Mouse (Mus musculus) limb, embryonic 10.5 days (tissue): ENCODE results near the gene Prkce. TPM values are rescaled to one million over a fixed set of nuclear protein-coding genes. Genes with fewer than 3 reads are reported as not detected.

ENCODE experiments used
- DNase-seq: peaks from one replicate; pipeline ENCODE4 v3.0.0-alpha.2; 2017; ENCODE audit warnings: low spot score
- H3K27ac ChIP-seq: fragments of 300-500 bp; sonication (generic); 2 replicates; pipeline ENCODE4 v1.5.1; 2016; ENCODE audit warnings: mild to moderate bottlenecking
- H3K27me3 ChIP-seq: fragments of 300-500 bp; sonication (generic); 2 replicates; pipeline ENCODE4 v1.6.1; 2016; ENCODE audit warnings: low read depth, mild to moderate bottlenecking; ENCODE audit not compliant: poor library complexity, severe bottlenecking
- H3K36me3 ChIP-seq: fragments of 300-500 bp; sonication (generic); 2 replicates; pipeline ENCODE4 v1.6.1; 2016; ENCODE audit warnings: mild to moderate bottlenecking, moderate library complexity
- H3K4me1 ChIP-seq: fragments of 300-500 bp; sonication (generic); 2 replicates; pipeline ENCODE4 v1.6.1; 2016
- H3K4me3 ChIP-seq: fragments of 300-500 bp; sonication (generic); 2 replicates; pipeline ENCODE4 v1.5.1; 2016; ENCODE audit warnings: mild to moderate bottlenecking, moderate library complexity
- H3K9me3 ChIP-seq: fragments of 300-500 bp; sonication (generic); replicated peaks from 2 replicates; pipeline ENCODE4 v1.6.1; 2016; ENCODE audit warnings: mild to moderate bottlenecking
- WGBS: fragments of 180-500 bp; shearing (Covaris S2); methylation state at CpG from one replicate; pipeline ENCODE4 v1.1.7; 2016; 5-methylcytosine and 5-hydroxymethylcytosine counted together
- polyA plus RNA-seq: library from polyadenylated mRNA; unstranded; fragments of >200 nt; fragmentation: Nextera tagmentation; extraction: Ambion mirVana; gene quantifications from 2 replicates; pipeline ENCODE4 v1.2.1, GENCODE M21; 2016

The Prkce gene
- polyA plus RNA-seq, 1 experiment from 2014 or later: 4.9 TPM

DNA sequence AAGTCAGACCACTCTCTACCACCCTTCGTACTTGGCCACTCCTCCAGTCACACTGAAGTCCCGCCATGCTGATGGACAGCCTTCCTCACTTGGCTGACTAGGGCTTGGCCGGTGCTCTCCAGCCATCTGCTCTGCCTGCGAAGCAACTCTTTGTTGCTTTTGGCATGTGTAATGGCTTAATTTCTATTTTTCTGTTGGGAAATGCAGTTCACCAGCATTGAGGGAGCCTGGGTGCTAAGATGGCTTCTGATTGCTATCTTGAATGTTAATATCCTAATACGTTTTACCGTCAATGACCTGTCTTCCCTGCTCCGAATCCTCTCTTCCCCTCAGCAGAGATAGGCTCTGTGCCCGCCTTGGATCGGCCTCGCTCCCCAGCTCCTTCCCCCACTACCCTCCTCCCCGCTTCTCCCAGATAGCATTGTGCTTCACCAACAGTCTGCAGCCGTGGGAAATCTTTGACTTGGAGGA is 183.2 kb downstream of the Prkce start:
- whole genome bisulfite sequencing: 87% methylated on average over 12 of the region's 12 CpGs
- DNase-seq: no peak
- no peak overlapping the region for H3K27ac ChIP-seq
- no peak overlapping the region for H3K4me3 ChIP-seq
- no peaks in the 10 kb centered on the region for H3K27me3 ChIP-seq
- H3K4me1 ChIP-seq: peaks cover 30% of the 10 kb centered on the region
- no peaks in the 10 kb centered on the region for H3K36me3 ChIP-seq
- H3K9me3 ChIP-seq: no peaks in the 10 kb centered on the region

DNA sequence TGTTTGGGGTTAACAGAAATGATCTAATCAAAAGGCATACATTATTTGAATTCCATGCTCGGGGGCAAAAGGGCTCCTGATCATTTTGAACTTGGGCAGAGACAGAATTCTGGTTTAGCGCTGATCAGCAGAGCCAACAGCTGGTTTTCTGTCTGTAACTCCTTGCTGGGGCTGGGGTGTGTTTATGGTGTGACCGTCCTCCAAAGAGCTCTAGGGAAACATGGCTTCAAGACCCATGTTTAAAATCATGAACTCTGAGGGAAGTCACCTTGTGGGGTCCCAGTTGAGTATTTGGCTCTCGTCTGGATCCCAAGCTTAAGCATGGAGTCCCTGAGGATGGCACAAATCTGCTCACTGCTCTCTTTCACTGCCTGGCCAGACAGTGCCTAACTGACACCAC is 183.7 kb downstream of the Prkce start:
- H3K36me3 ChIP-seq: no peaks in the 10 kb centered on the region
- no peaks in the 10 kb centered on the region for H3K9me3 ChIP-seq
- WGBS: 78% methylated on average over 4 of the region's 4 CpGs
- no peak for DNase-seq
- no peaks in the 10 kb centered on the region for H3K27me3 ChIP-seq
- H3K4me3 ChIP-seq: no peak overlapping the region
- H3K4me1 ChIP-seq: peaks cover 30% of the 10 kb centered on the region
- no peak overlapping the region for H3K27ac ChIP-seq

DNA sequence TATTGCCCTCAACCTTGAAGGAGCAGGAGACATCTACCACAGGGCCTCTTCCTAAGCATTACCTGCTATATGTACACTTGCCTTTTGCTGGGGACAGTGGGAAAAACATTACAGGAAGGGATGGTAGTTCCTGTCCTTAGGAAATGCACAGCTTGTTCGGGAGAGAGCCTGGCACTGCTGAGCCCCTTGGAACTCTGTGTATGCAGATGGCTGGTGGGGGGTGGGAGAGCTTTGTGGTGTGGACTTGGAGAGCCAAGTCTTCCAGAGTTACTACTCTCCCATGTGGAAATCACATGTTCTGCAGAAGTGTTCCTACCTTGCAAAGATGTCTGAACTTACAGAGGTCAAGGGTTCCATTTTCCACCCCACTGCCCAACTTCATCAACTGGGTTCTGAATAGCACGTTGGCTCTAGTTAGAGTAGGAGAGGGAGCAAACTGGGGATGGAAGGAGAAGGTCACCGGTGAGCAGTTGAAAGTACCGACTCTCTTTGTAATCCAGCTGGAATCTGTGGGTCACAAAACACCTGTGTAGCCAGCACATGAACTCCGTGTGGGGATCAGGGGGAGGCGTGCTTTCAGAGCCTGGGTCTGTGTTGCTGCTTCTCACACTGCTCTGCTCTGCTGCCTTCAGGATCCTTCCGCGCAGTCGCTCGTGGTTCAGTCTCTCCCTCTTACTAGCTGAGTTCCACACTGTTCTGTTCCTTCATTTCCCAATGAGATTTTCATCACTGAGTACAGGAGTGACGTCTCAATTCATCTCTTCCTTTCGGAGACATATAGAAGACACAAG is 184.9 kb downstream of the Prkce start:
- no peaks in the 10 kb centered on the region for H3K9me3 ChIP-seq
- H3K36me3 ChIP-seq: no peaks in the 10 kb centered on the region
- H3K27ac ChIP-seq: no peak overlapping the region
- no peaks in the 10 kb centered on the region for H3K27me3 ChIP-seq
- H3K4me3 ChIP-seq: no peak overlapping the region
- DNase-seq: no peak
- H3K4me1 ChIP-seq: peaks cover 32% of the 10 kb centered on the region
- 89% methylated on average over 12 of the region's 12 CpGs for WGBS

DNA sequence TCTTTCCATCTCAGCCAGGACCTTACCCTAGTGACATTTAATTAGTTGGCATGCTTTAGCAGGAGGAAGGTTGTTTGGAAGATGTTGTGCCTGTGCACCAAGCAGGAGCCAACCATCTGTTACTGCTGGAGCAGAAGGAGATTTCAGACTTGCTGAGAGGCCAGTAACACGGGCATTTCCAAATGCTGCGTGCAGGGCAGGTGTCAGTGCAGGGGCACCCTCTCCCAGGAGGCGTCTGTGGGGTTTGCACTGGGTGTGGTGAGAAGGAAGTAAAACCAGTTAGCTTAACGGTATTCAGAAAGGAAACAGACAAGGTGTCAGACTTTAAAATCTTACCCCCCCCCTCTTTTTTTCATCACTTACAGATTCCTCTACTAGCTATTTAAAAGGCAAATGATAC is 186.1 kb downstream of the Prkce start:
- H3K9me3 ChIP-seq: no peaks in the 10 kb centered on the region
- no peaks in the 10 kb centered on the region for H3K27me3 ChIP-seq
- 65% methylated on average over 4 of the region's 4 CpGs for WGBS
- no peak overlapping the region for H3K27ac ChIP-seq
- no peak for DNase-seq
- peaks cover 43% of the 10 kb centered on the region for H3K4me1 ChIP-seq
- no peak overlapping the region for H3K4me3 ChIP-seq
- no peaks in the 10 kb centered on the region for H3K36me3 ChIP-seq

DNA sequence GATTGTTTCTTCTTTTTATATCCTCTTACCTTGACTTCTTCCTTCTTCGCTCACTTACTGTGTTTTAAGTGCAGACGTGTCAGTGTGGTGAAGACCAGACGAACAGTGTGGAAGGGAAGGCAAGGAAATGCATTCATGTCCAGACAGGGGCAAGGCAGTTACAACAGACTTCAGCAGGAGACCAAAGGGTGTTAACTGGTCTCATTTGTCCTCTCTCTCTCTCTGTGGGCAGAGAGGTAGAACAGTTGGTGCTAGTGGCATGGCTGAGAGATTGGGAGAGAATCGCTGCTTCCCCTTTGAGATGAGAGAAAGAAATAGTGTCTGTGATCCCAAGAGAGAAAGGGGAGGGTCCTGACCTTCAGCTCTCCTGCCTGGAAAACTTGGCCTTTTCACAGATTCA is 186.5 kb downstream of the Prkce start:
- WGBS: 59% methylated on average over 4 of the region's 4 CpGs

DNA sequence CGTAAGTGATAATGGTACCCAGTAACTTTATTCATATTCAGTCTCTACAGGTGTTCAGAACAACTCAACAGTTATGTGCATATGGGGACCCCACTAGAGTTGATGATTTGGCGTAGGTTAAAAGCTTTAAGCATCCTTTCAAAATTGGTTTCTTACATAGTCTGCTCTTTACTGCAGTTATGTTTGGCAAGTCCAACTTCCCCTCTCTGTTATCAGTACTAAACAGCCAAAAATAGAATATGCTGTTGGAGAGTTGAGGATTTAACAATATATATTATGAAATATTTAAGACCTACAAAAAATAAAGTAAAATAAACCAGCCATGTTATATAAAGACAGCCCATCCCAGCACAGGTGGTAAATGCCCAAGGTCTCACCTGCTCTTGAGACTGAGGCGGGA is 187.3 kb downstream of the Prkce start:
- H3K9me3 ChIP-seq: no peaks in the 10 kb centered on the region
- peaks cover 52% of the 10 kb centered on the region for H3K4me1 ChIP-seq
- no peak for DNase-seq
- H3K27me3 ChIP-seq: no peaks in the 10 kb centered on the region
- no peaks in the 10 kb centered on the region for H3K36me3 ChIP-seq
- 94% methylated on average over 3 of the region's 3 CpGs for WGBS
- H3K4me3 ChIP-seq: no peak overlapping the region
- H3K27ac ChIP-seq: no peak overlapping the region

More for the DNA sequence above, 186.5 kb downstream of the Prkce start:
- peaks cover 47% of the 10 kb centered on the region for H3K4me1 ChIP-seq
- no peak overlapping the region for H3K27ac ChIP-seq
- H3K4me3 ChIP-seq: no peak overlapping the region
- DNase-seq: no peak
- no peaks in the 10 kb centered on the region for H3K9me3 ChIP-seq
- H3K27me3 ChIP-seq: no peaks in the 10 kb centered on the region
- no peaks in the 10 kb centered on the region for H3K36me3 ChIP-seq

DNA sequence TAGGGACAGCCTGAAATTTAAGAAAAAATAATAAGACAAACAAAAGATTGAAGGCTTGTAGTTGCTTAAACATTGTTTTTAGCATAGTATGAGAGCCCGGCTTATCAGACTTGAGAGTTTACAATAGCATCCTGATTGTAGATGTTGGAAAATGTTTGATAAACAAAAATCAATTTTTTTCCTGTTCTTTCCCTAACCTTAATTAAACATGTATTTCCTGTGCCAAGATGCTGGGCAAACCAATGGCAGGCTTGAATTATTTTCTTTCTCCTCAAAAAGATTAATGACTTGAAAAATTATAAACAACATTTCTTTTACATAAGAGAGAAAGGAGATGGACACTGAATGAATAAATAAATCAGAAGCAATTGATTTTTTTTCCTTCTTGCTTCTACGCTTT is 187.7 kb downstream of the Prkce start:
- Histone ChIP-seq H3K4me1 (peaks cover 51% of the 10 kb centered on the region), H3K36me3 (no peaks in the 10 kb centered on the region), H3K9me3 (no peaks in the 10 kb centered on the region), H3K27me3 (no peaks in the 10 kb centered on the region), H3K27ac (no peak overlapping the region), H3K4me3 (no peak overlapping the region)
- no peak for DNase-seq
- 91% methylated on average over 2 of the region's 2 CpGs for whole genome bisulfite sequencing

DNA sequence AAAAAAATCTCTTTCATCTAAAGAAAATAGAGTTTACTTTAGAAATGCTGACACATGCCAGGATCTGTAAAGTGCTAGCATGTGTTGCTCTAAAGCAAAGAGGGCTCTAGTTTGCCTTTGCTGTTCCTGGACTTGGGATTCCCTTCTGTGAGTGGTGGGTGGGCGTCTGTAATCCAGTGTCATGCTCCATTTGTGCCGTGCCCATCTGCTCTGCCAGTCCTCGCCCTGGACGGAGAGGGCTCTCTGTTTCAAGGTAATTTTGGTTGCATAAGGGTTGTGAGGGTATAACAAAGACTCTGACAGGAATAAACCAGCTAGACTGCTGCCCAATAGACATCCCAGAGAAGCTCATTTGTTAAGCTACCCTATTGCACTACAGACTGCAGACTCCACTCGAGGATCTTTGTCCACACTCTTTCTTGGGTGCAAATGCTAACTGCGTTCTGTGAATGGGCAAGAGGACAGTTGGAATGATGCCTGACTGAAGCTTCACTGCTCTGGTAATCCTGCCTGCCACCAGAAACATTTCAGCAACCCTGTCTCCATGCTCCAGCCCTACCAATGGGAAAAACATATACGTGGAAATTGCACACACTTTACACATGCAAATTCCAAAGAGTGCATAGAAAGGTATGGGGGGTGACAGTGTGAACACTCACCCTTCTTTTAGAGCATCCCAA is 188.3 kb downstream of the Prkce start:
- no peak for DNase-seq
- H3K4me1 ChIP-seq: peaks cover 45% of the 10 kb centered on the region
- H3K36me3 ChIP-seq: no peaks in the 10 kb centered on the region
- H3K27me3 ChIP-seq: no peaks in the 10 kb centered on the region
- H3K27ac ChIP-seq: peak overlapping the region; percentile 33; the same call in 1 of the 2 replicates
- 84% methylated on average over 7 of the region's 7 CpGs for WGBS
- no peak overlapping the region for H3K4me3 ChIP-seq
- no peaks in the 10 kb centered on the region for H3K9me3 ChIP-seq

DNA sequence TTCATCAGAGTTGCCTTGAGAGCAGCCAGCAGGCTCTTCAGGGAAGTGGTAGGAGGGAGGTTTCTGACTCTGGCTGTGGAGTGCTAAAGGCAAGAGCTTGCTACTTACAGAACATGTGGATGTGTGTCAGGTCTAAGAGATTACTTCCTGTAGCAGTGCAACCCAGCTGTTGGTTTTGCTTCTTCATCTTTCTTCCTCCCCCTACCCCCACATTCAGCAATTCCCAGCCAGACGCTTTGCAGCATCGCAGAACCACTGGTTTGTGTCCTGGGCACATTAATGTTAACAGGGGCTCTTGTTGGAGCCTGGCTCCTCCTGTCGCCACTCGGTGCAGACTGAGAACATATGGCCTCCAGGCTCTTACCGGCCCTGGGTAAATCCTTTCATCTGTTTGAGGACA is 190.8 kb downstream of the Prkce start:
- peak; percentile 62 for DNase-seq
- Histone ChIP-seq H3K36me3 (no peaks in the 10 kb centered on the region), H3K9me3 (no peaks in the 10 kb centered on the region), H3K27ac (peak overlapping the region; percentile 27), H3K4me3 (no peak overlapping the region), H3K27me3 (no peaks in the 10 kb centered on the region), H3K4me1 (peaks cover 40% of the 10 kb centered on the region)
- 16% methylated on average over 5 of the region's 5 CpGs for WGBS

DNA sequence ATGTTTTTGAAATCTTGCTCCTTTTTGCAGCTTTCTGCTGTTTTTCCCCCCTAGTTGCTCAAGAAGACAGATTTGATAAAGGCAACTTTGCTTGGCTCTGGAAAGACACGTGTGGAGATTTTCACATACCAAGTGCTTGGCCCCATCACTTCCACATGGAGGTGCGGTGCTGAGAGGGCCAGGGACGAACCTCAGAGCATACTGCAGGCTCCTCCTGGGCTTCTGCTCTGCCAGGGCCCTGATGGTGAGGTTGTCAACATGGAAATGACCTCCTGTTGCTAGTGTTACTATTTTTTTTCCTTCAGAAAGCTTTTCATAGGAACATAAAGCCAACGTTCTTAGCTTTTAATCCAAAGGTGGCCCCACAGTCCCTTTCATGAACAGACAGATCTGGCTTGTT is 191.3 kb downstream of the Prkce start:
- 33% methylated on average over 4 of the region's 4 CpGs for WGBS
- peaks cover 40% of the 10 kb centered on the region for H3K4me1 ChIP-seq
- H3K27me3 ChIP-seq: no peaks in the 10 kb centered on the region
- no peak overlapping the region for H3K4me3 ChIP-seq
- H3K27ac ChIP-seq: peak overlapping the region; percentile 27
- no peak for DNase-seq
- H3K36me3 ChIP-seq: no peaks in the 10 kb centered on the region
- no peaks in the 10 kb centered on the region for H3K9me3 ChIP-seq

DNA sequence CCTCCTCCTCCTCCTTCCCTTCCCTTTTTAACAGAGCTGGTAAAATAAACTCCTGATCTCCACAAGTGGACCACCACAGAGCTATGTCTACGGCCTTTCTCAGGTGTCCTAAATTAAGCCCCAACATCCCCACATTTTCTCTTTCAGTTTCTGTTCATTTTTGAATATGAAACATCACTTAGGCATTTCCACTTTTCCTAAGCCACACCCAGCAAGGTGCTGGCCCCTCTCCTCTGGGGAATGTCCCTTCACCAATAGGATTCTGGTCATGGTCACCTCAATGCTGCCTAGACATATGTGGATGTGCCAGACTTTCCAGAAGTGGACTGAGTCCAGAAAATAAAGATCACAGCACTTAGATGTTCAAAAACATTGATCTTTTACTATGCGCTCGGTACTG is 193.3 kb downstream of the Prkce start:
- no peaks in the 10 kb centered on the region for H3K36me3 ChIP-seq
- H3K4me3 ChIP-seq: no peak overlapping the region
- H3K4me1 ChIP-seq: peaks cover 50% of the 10 kb centered on the region
- no peak for DNase-seq
- no peaks in the 10 kb centered on the region for H3K9me3 ChIP-seq
- H3K27me3 ChIP-seq: no peaks in the 10 kb centered on the region
- over 99% methylated on average over 3 of the region's 3 CpGs for WGBS
- H3K27ac ChIP-seq: no peak overlapping the region

DNA sequence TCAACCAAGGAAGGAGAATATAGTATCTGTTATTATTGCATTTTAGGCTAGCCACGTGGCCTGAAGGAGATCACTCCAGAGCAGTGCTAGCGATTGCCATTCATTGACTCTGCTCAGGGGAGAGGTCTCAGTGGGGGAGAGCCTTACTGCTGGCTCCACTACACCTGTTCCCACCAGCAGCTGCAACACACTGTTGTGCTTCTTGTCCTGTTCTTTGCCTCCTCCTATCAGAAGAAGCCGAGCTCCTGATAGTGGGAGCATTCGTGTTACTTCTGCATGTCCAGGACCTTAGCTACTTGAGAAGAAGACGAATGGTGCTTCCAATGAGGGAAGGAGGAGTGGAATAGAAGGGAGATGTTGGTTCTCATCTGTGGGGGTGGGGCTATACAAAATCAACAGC is 195.8 kb downstream of the Prkce start:
- H3K4me3 ChIP-seq: no peak overlapping the region
- H3K27ac ChIP-seq: no peak overlapping the region
- H3K4me1 ChIP-seq: peaks cover 56% of the 10 kb centered on the region
- no peaks in the 10 kb centered on the region for H3K9me3 ChIP-seq
- no peaks in the 10 kb centered on the region for H3K36me3 ChIP-seq
- H3K27me3 ChIP-seq: no peaks in the 10 kb centered on the region
- no peak for DNase-seq
- WGBS: 69% methylated on average over 5 of the region's 5 CpGs

DNA sequence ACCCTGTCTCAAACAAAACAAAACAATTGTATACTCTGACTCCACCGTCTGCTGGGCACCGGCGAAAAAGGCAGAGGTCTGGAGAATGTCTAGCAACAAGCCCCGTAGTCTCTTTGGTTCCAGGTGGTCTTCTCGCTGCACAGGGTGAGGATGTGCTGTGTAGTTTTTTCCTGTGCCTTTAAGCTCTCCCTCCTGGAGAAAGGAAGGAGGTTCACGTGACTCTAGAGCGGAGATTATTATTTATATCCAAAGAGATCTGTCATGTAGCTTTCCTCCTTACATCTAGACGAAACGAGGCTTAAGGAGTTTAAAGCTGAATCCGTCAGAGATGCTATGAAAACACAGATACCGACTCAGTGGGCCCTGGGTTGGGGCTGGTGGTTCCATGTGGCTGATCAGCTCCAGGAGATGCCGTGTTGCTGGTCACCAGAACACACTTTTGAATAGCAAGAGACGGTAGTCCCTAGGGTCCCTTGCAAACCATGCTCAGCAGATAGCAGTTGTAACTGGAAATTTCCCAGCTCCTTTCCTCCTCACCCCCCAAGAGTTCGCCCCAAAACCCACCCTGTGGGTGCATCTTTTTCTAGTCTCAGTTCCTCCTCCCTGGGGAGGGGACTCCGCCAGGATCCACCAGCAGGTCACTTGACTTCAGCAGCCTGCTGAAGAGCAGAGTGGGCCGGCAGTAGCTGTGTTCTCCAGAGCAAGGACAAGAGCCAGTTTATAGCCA is 196.9 kb downstream of the Prkce start:
- Histone ChIP-seq H3K9me3 (no peaks in the 10 kb centered on the region), H3K27me3 (no peaks in the 10 kb centered on the region), H3K27ac (peak overlapping the region; percentile 25; the same call in 1 of the 2 replicates), H3K4me3 (no peak overlapping the region), H3K4me1 (peaks cover 47% of the 10 kb centered on the region), H3K36me3 (no peaks in the 10 kb centered on the region)
- DNase-seq: no peak
- WGBS: 74% methylated on average over 16 of the region's 16 CpGs
